Mouse (Mus musculus) liver, embryonic 14.5 days (tissue): Measurements from ENCODE around the gene Olfr110. TPM values are rescaled to one million over a fixed set of nuclear protein-coding genes. Genes with fewer than 3 reads are reported as not detected.
"Not testable (repeated sequence)": the region's sequence is repeated elsewhere in the genome, so short reads cannot be mapped to it uniquely, and the experiment has no call there.

ENCODE experiments used
- ATAC-seq: fragments of 200-750 bp; cut with Nextera tagmentation; 2 replicates; pipeline ENCODE4 v1.8.0; 2017; ENCODE audit warnings: moderate number of reproducible peaks, mild to moderate bottlenecking, moderate library complexity; ENCODE audit not compliant: insufficient read depth
- DNase-seq, 3 experiments: peaks; one replicate each; pipeline ENCODE4 v3.0.0-alpha.2; 2012 to 2013; ENCODE audit warnings: low read depth in 3 of 3, low spot score in 3 of 3
- H3K27ac ChIP-seq: fragments of 300-500 bp; sonication (generic); 2 replicates; pipeline ENCODE4 v1.5.1; 2014; ENCODE audit warnings: moderate library complexity, mild to moderate bottlenecking, control low read depth, inconsistent platforms
- H3K27me3 ChIP-seq: fragments of 300-500 bp; sonication (generic); 2 replicates; pipeline ENCODE4 v1.6.1; 2014; ENCODE audit warnings: mild to moderate bottlenecking, low read length, moderate library complexity; ENCODE audit not compliant: control insufficient read depth, insufficient read depth
- H3K36me3 ChIP-seq: fragments of 300-500 bp; sonication (generic); replicated peaks from 2 replicates; pipeline ENCODE4 v1.6.1; 2014; ENCODE audit warnings: low read depth; ENCODE audit not compliant: control insufficient read depth, insufficient read depth
- H3K4me1 ChIP-seq, 2 experiments: fragments of 200-500 bp in 1 of 2; fragments of 300-500 bp in 1 of 2; sonication (generic) in 1 of 2; replicated peaks; 2 replicates each; pipeline ENCODE4 v1.6.1; 2012 to 2014; ENCODE audit warnings: antibody characterized with exemption in 1 of 2, inconsistent platforms in 1 of 2, low read length in 1 of 2; ENCODE audit not compliant: control insufficient read depth in 2 of 2, insufficient read depth in 2 of 2
- H3K4me2 ChIP-seq: fragments of 300-500 bp; sonication (generic); 2 replicates; pipeline ENCODE4 v1.6.1; 2014; ENCODE audit warnings: low read depth, mild to moderate bottlenecking, control low read depth, moderate library complexity
- H3K4me3 ChIP-seq, 2 experiments: fragments of 200-500 bp in 1 of 2; fragments of 300-500 bp in 1 of 2; sonication (generic) in 1 of 2; 2 replicates each; pipeline ENCODE4 v1.5.1; 2012 to 2014; ENCODE audit warnings: low read depth in 2 of 2, low read length in 2 of 2, mild to moderate bottlenecking in 2 of 2, control low read depth in 1 of 2, inconsistent platforms in 1 of 2, moderate library complexity in 1 of 2; ENCODE audit not compliant: insufficient read depth in 1 of 2
- H3K9ac ChIP-seq: fragments of 300-500 bp; sonication (generic); replicated peaks from 2 replicates; pipeline ENCODE4 v1.6.1; 2014; ENCODE audit warnings: mild to moderate bottlenecking, control low read depth, moderate library complexity
- H3K9me3 ChIP-seq: fragments of 300-500 bp; sonication (generic); 2 replicates; pipeline ENCODE4 v1.6.1; 2016; ENCODE audit warnings: low read length, mixed read lengths; ENCODE audit not compliant: control insufficient read depth
- CTCF ChIP-seq: IDR thresholded peaks from 2 replicates; pipeline ENCODE4 v1.5.1; 2016; ENCODE audit warnings: antibody characterized with exemption, low read depth, control low read depth
- EP300 ChIP-seq: IDR thresholded peaks from 2 replicates; pipeline ENCODE4 v1.6.1; 2016; ENCODE audit warnings: antibody characterized with exemption, low read depth
- WGBS: fragments of 180-500 bp; shearing (Covaris S2); extraction: QIAGEN DNeasy Blood & Tissue Kit; methylation state at CpG from one replicate; pipeline ENCODE4 v1.1.7; 2014; ENCODE audit not compliant: insufficient replicate concordance; 5-methylcytosine and 5-hydroxymethylcytosine counted together
- polyA plus RNA-seq, 2 experiments: library from polyadenylated mRNA; depleted of rRNA in 1 of 2; stranded (reverse) in 1 of 2; unstranded in 1 of 2; fragments of >200 nt; fragmentation: Nextera tagmentation in 1 of 2; extraction: Ambion mirVana in 1 of 2; gene quantifications; 2 replicates each; pipeline versions ENCODE4 v1.2.1 to v1.2.3; 2012 to 2014

The Olfr110 gene
- polyA plus RNA-seq, 2 experiments: 0.02 TPM; not detected in 1

DNA sequence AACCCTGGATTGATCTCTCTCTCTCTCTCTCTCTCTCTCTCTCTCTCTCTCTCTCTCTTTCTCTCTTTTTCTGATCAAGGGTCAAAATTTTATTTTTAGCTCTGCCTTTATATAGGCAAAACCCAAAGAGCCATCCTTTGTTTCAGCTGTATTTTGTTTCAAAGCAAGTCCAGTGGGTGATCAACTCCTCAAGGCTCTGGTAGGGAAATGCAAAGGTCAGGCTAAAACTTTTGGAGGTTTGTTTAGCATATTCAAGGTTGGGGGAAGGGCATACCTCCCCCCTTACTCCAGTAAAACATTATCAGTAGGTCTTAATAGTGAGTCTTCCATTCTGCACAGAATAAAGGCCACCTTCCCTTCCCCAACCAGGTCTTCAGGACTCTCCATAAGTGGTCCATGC lies 42.9 kb downstream of the Olfr110 start:
- H3K9me3 ChIP-seq: no peaks in the 10 kb centered on the region
- no peak overlapping the region for H3K9ac ChIP-seq
- DNase-seq: no peak
- H3K4me3 ChIP-seq: no peak overlapping the region
- TF ChIP-seq CTCF (no peak), EP300 (no peak)
- H3K27ac ChIP-seq: no peak overlapping the region
- no peak overlapping the region for H3K4me2 ChIP-seq
- H3K36me3 ChIP-seq: no peaks in the 10 kb centered on the region
- no peak for ATAC-seq
- no peaks in the 10 kb centered on the region for H3K4me1 ChIP-seq
- H3K27me3 ChIP-seq: no peaks in the 10 kb centered on the region

DNA sequence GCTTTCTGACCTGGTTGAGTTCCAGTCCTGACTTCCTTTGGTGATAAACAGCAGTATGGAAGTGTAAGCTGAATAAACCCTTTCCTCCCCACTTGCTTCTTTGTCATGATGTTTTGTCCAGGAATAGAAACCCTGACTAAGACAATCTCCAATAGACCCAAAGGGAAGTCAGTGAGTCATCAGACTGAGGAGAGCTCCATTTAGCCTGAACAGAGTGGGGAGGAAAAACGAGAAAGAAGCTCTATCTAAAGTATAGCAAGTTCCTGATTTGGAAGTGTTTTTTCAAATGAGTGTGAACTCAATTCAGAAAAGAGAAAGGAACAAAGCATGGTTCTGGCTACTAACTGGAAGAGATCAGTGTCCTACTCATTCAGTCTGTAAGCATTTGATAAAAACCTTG lies 46.1 kb downstream of the Olfr110 start:
- H3K27ac ChIP-seq, H3K4me1 ChIP-seq, H3K27me3 ChIP-seq, H3K4me2 ChIP-seq, H3K9ac ChIP-seq, DNase-seq, H3K4me3 ChIP-seq, H3K9me3 ChIP-seq, H3K36me3 ChIP-seq, ATAC-seq: not testable (repeated sequence)
- 7% methylated on average over 1 of the region's 1 CpGs for WGBS

GRCm38 (mm10) chr17:37541454-37542119 lies 49.3 kb downstream of the Olfr110 start:
- ATAC-seq (no peak), DNase-seq (no peak)
- Histone ChIP-seq H3K27ac (no peak overlapping the region), H3K4me3 (no peak overlapping the region), H3K27me3 (no peaks in the 10 kb centered on the region), H3K36me3 (no peaks in the 10 kb centered on the region), H3K9me3 (no peaks in the 10 kb centered on the region), H3K4me1 (no peaks in the 10 kb centered on the region), H3K4me2 (no peak overlapping the region), H3K9ac (no peak overlapping the region)
- 57% methylated on average over 4 of the region's 4 CpGs for WGBS
- TF ChIP-seq CTCF: no peak

GRCm38 (mm10) chr17:37543800-37544435 lies 51.6 kb downstream of the Olfr110 start:
- Histone ChIP-seq H3K4me2 (no peak overlapping the region), H3K4me1 (no peaks in the 10 kb centered on the region), H3K36me3 (no peaks in the 10 kb centered on the region), H3K9ac (no peak overlapping the region), H3K27ac (no peak overlapping the region), H3K4me3 (no peak overlapping the region), H3K27me3 (no peaks in the 10 kb centered on the region), H3K9me3 (no peaks in the 10 kb centered on the region)
- ATAC-seq: no peak
- no peak for DNase-seq
- 51% methylated on average over 3 of the region's 3 CpGs for WGBS
- no peak for TF ChIP-seq CTCF
- no peak for TF ChIP-seq EP300

Other genes starting within 250 kb of the Olfr110 start
- gene Olfr98, start 228.7 kb upstream of the Olfr110 start, polyA plus RNA-seq (2012; rRNA removed): not detected in 2 replicates
- not detected in 2 replicates for gene Olfr98, start 228.7 kb upstream of the Olfr110 start, polyA plus RNA-seq (2014; fragmentation: Nextera tagmentation; extraction: Ambion mirVana)
- 0.67 and 0.76 TPM in 2 replicates for gene H2-M3, start 222.2 kb upstream of the Olfr110 start, polyA plus RNA-seq (2012; rRNA removed)
- 1.3 and 1.5 TPM in 2 replicates for gene H2-M3, start 222.2 kb upstream of the Olfr110 start, polyA plus RNA-seq (2014; fragmentation: Nextera tagmentation; extraction: Ambion mirVana)
- gene Olfr99, start 209.0 kb upstream of the Olfr110 start, polyA plus RNA-seq (2012; rRNA removed): not detected in 2 replicates
- not detected in 2 replicates for gene Olfr99, start 209.0 kb upstream of the Olfr110 start, polyA plus RNA-seq (2014; fragmentation: Nextera tagmentation; extraction: Ambion mirVana)
- gene Olfr101, start 188.2 kb upstream of the Olfr110 start, polyA plus RNA-seq (2012; rRNA removed): not detected in 2 replicates
- gene Olfr101, start 188.2 kb upstream of the Olfr110 start, polyA plus RNA-seq (2014; fragmentation: Nextera tagmentation; extraction: Ambion mirVana): not detected in 2 replicates
- not detected in 2 replicates for gene Olfr102, start 175.4 kb upstream of the Olfr110 start, polyA plus RNA-seq (2012; rRNA removed)
- not detected in 2 replicates for gene Olfr102, start 175.4 kb upstream of the Olfr110 start, polyA plus RNA-seq (2014; fragmentation: Nextera tagmentation; extraction: Ambion mirVana)
- not detected in 2 replicates for gene Olfr103, start 152.8 kb upstream of the Olfr110 start, polyA plus RNA-seq (2012; rRNA removed)
- not detected in 2 replicates for gene Olfr103, start 152.8 kb upstream of the Olfr110 start, polyA plus RNA-seq (2014; fragmentation: Nextera tagmentation; extraction: Ambion mirVana)
- not detected in 2 replicates for gene Olfr104-ps, start 132.9 kb upstream of the Olfr110 start, polyA plus RNA-seq (2012; rRNA removed)
- not detected in 2 replicates for gene Olfr104-ps, start 132.9 kb upstream of the Olfr110 start, polyA plus RNA-seq (2014; fragmentation: Nextera tagmentation; extraction: Ambion mirVana)
- not detected in 2 replicates for gene Olfr105-ps, start 113.4 kb upstream of the Olfr110 start, polyA plus RNA-seq (2012; rRNA removed)
- gene Olfr105-ps, start 113.4 kb upstream of the Olfr110 start, polyA plus RNA-seq (2014; fragmentation: Nextera tagmentation; extraction: Ambion mirVana): not detected in 2 replicates
- not detected in 2 replicates for gene Olfr106-ps, start 102.1 kb upstream of the Olfr110 start, polyA plus RNA-seq (2012; rRNA removed)
- not detected in 2 replicates for gene Olfr106-ps, start 102.1 kb upstream of the Olfr110 start, polyA plus RNA-seq (2014; fragmentation: Nextera tagmentation; extraction: Ambion mirVana)
- gene Olfr107, start 93.2 kb upstream of the Olfr110 start, polyA plus RNA-seq (2012; rRNA removed): not detected in 2 replicates
- gene Olfr107, start 93.2 kb upstream of the Olfr110 start, polyA plus RNA-seq (2014; fragmentation: Nextera tagmentation; extraction: Ambion mirVana): not detected in 2 replicates
- not detected in 2 replicates for gene Olfr108, start 47.0 kb upstream of the Olfr110 start, polyA plus RNA-seq (2012; rRNA removed)
- not detected in 2 replicates for gene Olfr108, start 47.0 kb upstream of the Olfr110 start, polyA plus RNA-seq (2014; fragmentation: Nextera tagmentation; extraction: Ambion mirVana)
- not detected in 2 replicates for gene Olfr109, start 33.6 kb upstream of the Olfr110 start, polyA plus RNA-seq (2012; rRNA removed)
- gene Olfr109, start 33.6 kb upstream of the Olfr110 start, polyA plus RNA-seq (2014; fragmentation: Nextera tagmentation; extraction: Ambion mirVana): not detected in 2 replicates
- not detected in 2 replicates for gene H2-M2, start 8.9 kb upstream of the Olfr110 start, polyA plus RNA-seq (2012; rRNA removed)
- not detected in 2 replicates for gene H2-M2, start 8.9 kb upstream of the Olfr110 start, polyA plus RNA-seq (2014; fragmentation: Nextera tagmentation; extraction: Ambion mirVana)
- 0.03 and 0.04 TPM in 2 replicates for gene Olfr111, start 15.6 kb downstream of the Olfr110 start, polyA plus RNA-seq (2012; rRNA removed)
- 0.13 TPM in 1 of 2 replicates, not detected in the other for gene Olfr111, start 15.6 kb downstream of the Olfr110 start, polyA plus RNA-seq (2014; fragmentation: Nextera tagmentation; extraction: Ambion mirVana)
- gene Olfr112, start 77.0 kb downstream of the Olfr110 start, polyA plus RNA-seq (2012; rRNA removed): not detected in 2 replicates
- gene Olfr112, start 77.0 kb downstream of the Olfr110 start, polyA plus RNA-seq (2014; fragmentation: Nextera tagmentation; extraction: Ambion mirVana): not detected in 2 replicates
- not detected in 2 replicates for gene Olfr113, start 85.2 kb downstream of the Olfr110 start, polyA plus RNA-seq (2012; rRNA removed)
- gene Olfr113, start 85.2 kb downstream of the Olfr110 start, polyA plus RNA-seq (2014; fragmentation: Nextera tagmentation; extraction: Ambion mirVana): not detected in 2 replicates
- gene Olfr114, start 100.3 kb downstream of the Olfr110 start, polyA plus RNA-seq (2012; rRNA removed): not detected in 2 replicates
- not detected in 2 replicates for gene Olfr114, start 100.3 kb downstream of the Olfr110 start, polyA plus RNA-seq (2014; fragmentation: Nextera tagmentation; extraction: Ambion mirVana)
- not detected in 2 replicates for gene Olfr115, start 134.6 kb downstream of the Olfr110 start, polyA plus RNA-seq (2012; rRNA removed)
- not detected in 2 replicates for gene Olfr115, start 134.6 kb downstream of the Olfr110 start, polyA plus RNA-seq (2014; fragmentation: Nextera tagmentation; extraction: Ambion mirVana)
- not detected in 2 replicates for gene Olfr116, start 134.7 kb downstream of the Olfr110 start, polyA plus RNA-seq (2012; rRNA removed)
- not detected in 2 replicates for gene Olfr116, start 134.7 kb downstream of the Olfr110 start, polyA plus RNA-seq (2014; fragmentation: Nextera tagmentation; extraction: Ambion mirVana)
- gene Olfr117, start 171.3 kb downstream of the Olfr110 start, polyA plus RNA-seq (2012; rRNA removed): not detected in 2 replicates
- gene Olfr117, start 171.3 kb downstream of the Olfr110 start, polyA plus RNA-seq (2014; fragmentation: Nextera tagmentation; extraction: Ambion mirVana): not detected in 2 replicates
- gene Olfr118, start 174.5 kb downstream of the Olfr110 start, polyA plus RNA-seq (2012; rRNA removed): not detected in 2 replicates
- gene Olfr118, start 174.5 kb downstream of the Olfr110 start, polyA plus RNA-seq (2014; fragmentation: Nextera tagmentation; extraction: Ambion mirVana): not detected in 2 replicates
- gene Olfr119, start 204.1 kb downstream of the Olfr110 start, polyA plus RNA-seq (2012; rRNA removed): not detected in 2 replicates
- not detected in 2 replicates for gene Olfr119, start 204.1 kb downstream of the Olfr110 start, polyA plus RNA-seq (2014; fragmentation: Nextera tagmentation; extraction: Ambion mirVana)
- not detected in 2 replicates for gene Olfr120, start 229.3 kb downstream of the Olfr110 start, polyA plus RNA-seq (2012; rRNA removed)
- gene Olfr120, start 229.3 kb downstream of the Olfr110 start, polyA plus RNA-seq (2014; fragmentation: Nextera tagmentation; extraction: Ambion mirVana): not detected in 2 replicates